Mouse (Mus musculus): ENCODE data around the gene Ccdc188. TPM values are rescaled to one million over a fixed set of nuclear protein-coding genes. Genes with fewer than 3 reads are reported as not detected.

Gene Ccdc188
- polyA plus RNA-seq, 1 experiment from 2014 or later, result 0.12 TPM

GRCm38 (mm10) chr16:18211417-18212171, 6.1 kb upstream of the Ccdc188 start:
- peak; percentile 86 for DNase-seq (ENCODE audit: low spot score)
- Histone ChIP-seq H3K36me3 (no peaks in the 10 kb centered on the region), H3K27ac (no peak overlapping the region; the same call in 1 of the 2 replicates), H3K4me3 (no peak overlapping the region), H3K4me1 (replicated peaks) (peaks cover 30% of the 10 kb centered on the region), H3K27me3 (ENCODE audit: insufficient read depth, poor library complexity, severe bottlenecking) (peaks cover 12% of the 10 kb centered on the region), H3K9me3 (no peaks in the 10 kb centered on the region)
- WGBS, result 52% methylated on average over 10 of the region's 10 CpGs

- Histone ChIP-seq H3K4me3 (peak overlapping the region; percentile 36), H3K36me3 (no peaks in the 10 kb centered on the region), H3K27me3 (ENCODE audit: insufficient read depth, poor library complexity, severe bottlenecking) (peaks cover 8% of the 10 kb centered on the region), H3K4me1 (replicated peaks) (peaks cover 42% of the 10 kb centered on the region), H3K27ac (peak overlapping the region; percentile 84), H3K9me3 (no peaks in the 10 kb centered on the region)
- WGBS, result 40% methylated on average over 6 of the region's 6 CpGs
- peak; percentile 93 for DNase-seq (ENCODE audit: low spot score)
These were observed 4.0 kb upstream of the Ccdc188 start for GRCm38 (mm10) chr16:18213689-18214088.

- Histone ChIP-seq H3K27me3 (ENCODE audit: insufficient read depth, poor library complexity, severe bottlenecking) (peaks cover 6% of the 10 kb centered on the region), H3K4me1 (replicated peaks) (peaks cover 49% of the 10 kb centered on the region), H3K9me3 (no peaks in the 10 kb centered on the region), H3K27ac (peak overlapping the region; percentile 84), H3K4me3 (peak overlapping the region; percentile 36), H3K36me3 (no peaks in the 10 kb centered on the region)
- 84% methylated on average over 7 of the region's 7 CpGs for WGBS
- DNase-seq (ENCODE audit: low spot score), result no peak
These were observed 2.8 kb upstream of the Ccdc188 start for GRCm38 (mm10) chr16:18214858-18215257.

- Histone ChIP-seq H3K36me3 (peaks cover 27% of the 10 kb centered on the region), H3K4me3 (no peak overlapping the region), H3K27ac (peak overlapping the region; percentile 42), H3K27me3 (ENCODE audit: insufficient read depth, poor library complexity, severe bottlenecking) (no peaks in the 10 kb centered on the region), H3K9me3 (no peaks in the 10 kb centered on the region), H3K4me1 (replicated peaks) (peaks cover 49% of the 10 kb centered on the region)
- no peak for DNase-seq (ENCODE audit: low spot score)
- 75% methylated on average over 9 of the region's 9 CpGs for WGBS
These were observed 909 bp downstream of the Ccdc188 start for GRCm38 (mm10) chr16:18218580-18218996.

GRCm38 (mm10) chr16:18220001-18220400, 2.3 kb downstream of the Ccdc188 start:
- Histone ChIP-seq H3K4me1 (replicated peaks) (peaks cover 35% of the 10 kb centered on the region), H3K36me3 (peaks cover 42% of the 10 kb centered on the region), H3K9me3 (no peaks in the 10 kb centered on the region), H3K4me3 (no peak overlapping the region), H3K27ac (peak overlapping the region; percentile 31), H3K27me3 (ENCODE audit: insufficient read depth, poor library complexity, severe bottlenecking) (no peaks in the 10 kb centered on the region)
- WGBS, result 66% methylated on average over 8 of the region's 8 CpGs
- no peak for DNase-seq (ENCODE audit: low spot score)

GRCm38 (mm10) chr16:18220856-18221542, 3.3 kb downstream of the Ccdc188 start:
- DNase-seq (ENCODE audit: low spot score), result no peak
- Histone ChIP-seq H3K27me3 (ENCODE audit: insufficient read depth, poor library complexity, severe bottlenecking) (no peaks in the 10 kb centered on the region), H3K27ac (0 out of 2 replicates have a peak overlapping the region, but pooled peaks have one; percentile 3), H3K36me3 (peaks cover 52% of the 10 kb centered on the region), H3K4me1 (replicated peaks) (peaks cover 35% of the 10 kb centered on the region), H3K4me3 (no peak overlapping the region), H3K9me3 (no peaks in the 10 kb centered on the region)
- 90% methylated on average over 6 of the region's 6 CpGs for WGBS

- Histone ChIP-seq H3K4me1 (replicated peaks) (peaks cover 35% of the 10 kb centered on the region), H3K9me3 (no peaks in the 10 kb centered on the region), H3K36me3 (peaks cover 57% of the 10 kb centered on the region), H3K27ac (no peak overlapping the region), H3K27me3 (ENCODE audit: insufficient read depth, poor library complexity, severe bottlenecking) (no peaks in the 10 kb centered on the region), H3K4me3 (no peak overlapping the region)
- whole genome bisulfite sequencing, result 75% methylated on average over 11 of the region's 11 CpGs
- DNase-seq (ENCODE audit: low spot score), result no peak
These were observed 3.8 kb downstream of the Ccdc188 start for GRCm38 (mm10) chr16:18221543-18221898.

GRCm38 (mm10) chr16:18222188-18222587, 4.5 kb downstream of the Ccdc188 start:
- Histone ChIP-seq H3K27me3 (ENCODE audit: insufficient read depth, poor library complexity, severe bottlenecking) (no peaks in the 10 kb centered on the region), H3K4me1 (replicated peaks) (peaks cover 35% of the 10 kb centered on the region), H3K4me3 (no peak overlapping the region), H3K9me3 (no peaks in the 10 kb centered on the region), H3K36me3 (peaks cover 63% of the 10 kb centered on the region), H3K27ac (no peak overlapping the region)
- WGBS, result 81% methylated on average over 11 of the region's 11 CpGs
- DNase-seq (ENCODE audit: low spot score), result no peak

GRCm38 (mm10) chr16:18227187-18227586, 9.5 kb downstream of the Ccdc188 start:
- H3K9me3 ChIP-seq, result no peaks in the 10 kb centered on the region
- WGBS, result 92% methylated on average over 13 of the region's 13 CpGs
- DNase-seq (ENCODE audit: low spot score), result no peak

GRCm38 (mm10) chr16:18227897-18228422, 10.3 kb downstream of the Ccdc188 start:
- no peak for DNase-seq (ENCODE audit: low spot score)
- Histone ChIP-seq H3K9me3 (no peaks in the 10 kb centered on the region), H3K27me3 (ENCODE audit: insufficient read depth, poor library complexity, severe bottlenecking) (no peaks in the 10 kb centered on the region), H3K4me1 (replicated peaks) (peaks cover 7% of the 10 kb centered on the region; the same call in 1 of the 2 replicates), H3K4me3 (no peak overlapping the region), H3K27ac (no peak overlapping the region), H3K36me3 (peaks cover 65% of the 10 kb centered on the region)
- WGBS, result 95% methylated on average over 20 of the region's 20 CpGs

More at GRCm38 (mm10) chr16:18227187-18227586, 9.5 kb downstream of the Ccdc188 start:
- H3K4me3 ChIP-seq, result no peak overlapping the region
- peaks cover 7% of the 10 kb centered on the region; the same call in 1 of the 2 replicates for H3K4me1 ChIP-seq (replicated peaks)
- H3K27me3 ChIP-seq (ENCODE audit: insufficient read depth, poor library complexity, severe bottlenecking), result no peaks in the 10 kb centered on the region
- no peak overlapping the region for H3K27ac ChIP-seq
- peaks cover 73% of the 10 kb centered on the region for H3K36me3 ChIP-seq

GRCm38 (mm10) chr16:18228856-18229255, 11.2 kb downstream of the Ccdc188 start:
- Histone ChIP-seq H3K27me3 (ENCODE audit: insufficient read depth, poor library complexity, severe bottlenecking) (no peaks in the 10 kb centered on the region), H3K36me3 (peaks cover 60% of the 10 kb centered on the region), H3K4me3 (no peak overlapping the region), H3K27ac (no peak overlapping the region), H3K9me3 (no peaks in the 10 kb centered on the region), H3K4me1 (replicated peaks) (peaks cover 16% of the 10 kb centered on the region)
- 93% methylated on average over 4 of the region's 4 CpGs for WGBS
- DNase-seq (ENCODE audit: low spot score), result no peak

GRCm38 (mm10) chr16:18229622-18230021, 11.9 kb downstream of the Ccdc188 start:
- Histone ChIP-seq H3K9me3 (no peaks in the 10 kb centered on the region), H3K4me1 (replicated peaks) (peaks cover 24% of the 10 kb centered on the region), H3K27me3 (ENCODE audit: insufficient read depth, poor library complexity, severe bottlenecking) (no peaks in the 10 kb centered on the region), H3K36me3 (peaks cover 52% of the 10 kb centered on the region), H3K4me3 (no peak overlapping the region), H3K27ac (no peak overlapping the region)
- WGBS, result 89% methylated on average over 11 of the region's 11 CpGs
- DNase-seq (ENCODE audit: low spot score), result no peak

- H3K4me3 ChIP-seq, result no peak overlapping the region
- H3K9me3 ChIP-seq, result no peaks in the 10 kb centered on the region
- H3K27ac ChIP-seq, result no peak overlapping the region
- peaks cover 27% of the 10 kb centered on the region for H3K4me1 ChIP-seq (replicated peaks)
- no peak for DNase-seq (ENCODE audit: low spot score)
- WGBS, result 92% methylated on average over 6 of the region's 6 CpGs
- H3K27me3 ChIP-seq (ENCODE audit: insufficient read depth, poor library complexity, severe bottlenecking), result no peaks in the 10 kb centered on the region
- peaks cover 42% of the 10 kb centered on the region for H3K36me3 ChIP-seq
These were observed 12.9 kb downstream of the Ccdc188 start for GRCm38 (mm10) chr16:18230617-18231016.

Data from hindbrain, embryonic 10.5 days (tissue).